Mouse (Mus musculus) fibroblast of lung, adult 2 months (primary cell): Measurements from ENCODE around the gene Kcnk7.

Experiments used
- DNase-seq: peaks from one replicate; pipeline ENCODE4 v3.0.0-alpha.2; 2011; ENCODE audit warnings: low read depth

Gene Kcnk7

GRCm38 (mm10) chr19:5756321-5756985 is 52.3 kb downstream of the Kcnk7 start:
- DNase-seq, result no peak
